Mouse (Mus musculus) bone marrow macrophage, adult 2 months (primary cell): ENCODE results near the gene Scn4a.

Source experiments
- CTCF ChIP-seq: IDR thresholded peaks from 2 replicates; pipeline ENCODE4 v1.5.1; 2012; ENCODE audit warnings: low read depth, mild to moderate bottlenecking, low read length, moderate library complexity
- POLR2A ChIP-seq: IDR thresholded peaks from 2 replicates; pipeline ENCODE4 v1.6.1; 2012; ENCODE audit warnings: mild to moderate bottlenecking, low read depth, low read length, borderline replicate concordance

- TF ChIP-seq CTCF, result peak; percentile 70
- TF ChIP-seq POLR2A, result no peak
Observed at GRCm38 (mm10) chr11:106391546-106392188, 38.6 kb upstream of the Scn4a start.
